Mouse (Mus musculus): ENCODE measurements around the gene Dse.

DNA sequence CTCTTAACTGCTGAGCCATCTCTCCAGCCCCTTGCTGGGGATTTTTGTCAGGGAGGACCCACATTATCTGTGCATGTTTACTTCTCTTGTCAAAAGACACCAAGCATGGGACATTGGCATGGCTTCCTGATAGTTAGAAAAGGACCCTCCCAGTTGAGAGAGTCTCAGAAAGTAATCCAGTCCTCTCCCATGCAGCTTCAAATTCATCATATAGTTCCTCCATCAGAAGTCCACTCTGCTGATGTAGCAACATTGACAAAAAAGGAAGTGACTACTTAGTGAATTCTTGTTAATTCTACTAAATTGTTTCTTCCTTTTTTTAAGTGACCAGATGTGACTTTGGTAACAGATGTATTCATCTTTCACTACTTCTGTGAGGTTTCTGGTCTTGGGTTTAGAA is 2.4 kb upstream of the Dse start:
- TF ChIP-seq CTCF (IDR thresholded peaks at IDR 0.05; ENCODE audit: control insufficient read depth, insufficient read depth, insufficient replicate concordance, low read depth, low read length): no peak
- no peak for TF ChIP-seq POLR2A (IDR thresholded peaks at IDR 0.05; ENCODE audit: control insufficient read depth, low read depth, low read length)

Measured in testis, adult 2 months (tissue).